In genomic region chr7:79954890-79955289, GRCm38 (mm10) we compare ENCODE assay signal across 31 mouse cellular contexts. TPM values are rescaled to one million over a fixed set of nuclear protein-coding genes. Genes with fewer than 3 reads are reported as not detected.
"Had no signal": no experiment of that assay in that cellular context is flagged by ENCODE, and none has a peak within 500 bp of the region (broad histone marks: within the 10 kb centered on the region; RNA-seq: fewer than 3 reads in every experiment).

No protein-coding gene starts in this region.

- H3K4me3 ChIP-seq: limb, embryonic 10.5 days; limb, embryonic 12.5 days; limb, embryonic 13.5 days; limb, embryonic 15.5 days; liver, embryonic 12.5 days; liver, embryonic 13.5 days; liver, embryonic 15.5 days; lung, embryonic 15.5 days; megakaryocyte, embryonic 14.5 days; midbrain, embryonic 10.5 days; midbrain, embryonic 12.5 days; midbrain, embryonic 13.5 days; midbrain, embryonic 15.5 days; myocyte had no signal

- H3K27ac ChIP-seq: limb, embryonic 10.5 days; limb, embryonic 12.5 days; limb, embryonic 13.5 days; limb, embryonic 15.5 days; liver, embryonic 12.5 days; liver, embryonic 13.5 days; liver, embryonic 14.5 days; liver, embryonic 15.5 days; lung, embryonic 15.5 days; macrophage; midbrain, embryonic 10.5 days; midbrain, embryonic 12.5 days; midbrain, embryonic 13.5 days; midbrain, embryonic 15.5 days had no signal

- H3K36me3 ChIP-seq: limb, embryonic 10.5 days; limb, embryonic 12.5 days; limb, embryonic 13.5 days; limb, embryonic 15.5 days; liver, embryonic 12.5 days; liver, embryonic 13.5 days; liver, embryonic 15.5 days; lung, embryonic 15.5 days; midbrain, embryonic 10.5 days; midbrain, embryonic 12.5 days; midbrain, embryonic 13.5 days; midbrain, embryonic 15.5 days had no signal

- H3K27me3 ChIP-seq: limb, embryonic 12.5 days; limb, embryonic 13.5 days; limb, embryonic 15.5 days; liver, embryonic 12.5 days; liver, embryonic 13.5 days; liver, embryonic 15.5 days; lung, embryonic 15.5 days; midbrain, embryonic 12.5 days; midbrain, embryonic 13.5 days; midbrain, embryonic 15.5 days had no signal

- ATAC-seq: liver, embryonic 12.5 days; liver, postnatal 0 days; lung, postnatal 0 days; midbrain, embryonic 13.5 days; midbrain, embryonic 15.5 days; midbrain, embryonic 16.5 days had no signal

- DNase-seq: left cerebral cortex, postnatal 4 days; liver; liver, embryonic 13.5 days; liver, postnatal 0 days; lung, adult 18-20 months; lung, adult 2 months; lung, embryonic 14.5 days; lung, postnatal 10 days; lung, postnatal 14 days; lung, postnatal 36 days; lung, postnatal 4 days; midbrain, embryonic 14.5 days had no signal

- H3K4me1 ChIP-seq: limb, embryonic 10.5 days; limb, embryonic 12.5 days; limb, embryonic 13.5 days; limb, embryonic 15.5 days; liver, embryonic 12.5 days; liver, embryonic 13.5 days; liver, embryonic 15.5 days; lung, embryonic 15.5 days; midbrain, embryonic 10.5 days; midbrain, embryonic 12.5 days; midbrain, embryonic 13.5 days; midbrain, embryonic 15.5 days had no signal

- H3K9me3 ChIP-seq: limb, embryonic 10.5 days; limb, embryonic 12.5 days; limb, embryonic 15.5 days; liver, embryonic 12.5 days; liver, embryonic 13.5 days; liver, embryonic 15.5 days; lung, embryonic 15.5 days; midbrain, embryonic 10.5 days; midbrain, embryonic 12.5 days; midbrain, embryonic 13.5 days; midbrain, embryonic 15.5 days had no signal

- H3K9ac ChIP-seq: limb, embryonic 12.5 days; limb, embryonic 13.5 days; limb, embryonic 15.5 days; liver, embryonic 12.5 days; liver, embryonic 13.5 days; liver, embryonic 14.5 days; liver, embryonic 15.5 days; liver, postnatal 0 days; lung, embryonic 14.5 days; lung, embryonic 15.5 days; midbrain, embryonic 12.5 days; midbrain, embryonic 13.5 days; midbrain, embryonic 15.5 days had no signal

RNA-seq across cellular contexts. Expression of gene Arpin, which starts 19.7 kb away (rescaled TPM):
- total RNA-seq: megakaryocyte progenitor cell, adult 5-6 weeks; megakaryocyte, adult 5-6 weeks had no signal
